Mouse (Mus musculus) midbrain, embryonic 14.5 days (tissue): ENCODE measurements around the gene Wdr82. TPM values are rescaled to one million over a fixed set of nuclear protein-coding genes. Genes with fewer than 3 reads are reported as not detected.

Experiments used
- ATAC-seq: fragments of 200-750 bp; cut with Nextera tagmentation; 2 replicates; pipeline ENCODE4 v1.8.0; 2017; ENCODE audit warnings: moderate number of reproducible peaks, moderate library complexity; ENCODE audit not compliant: low FRiP score, low TSS enrichment
- DNase-seq: peaks from one replicate; pipeline ENCODE4 v3.0.0-alpha.2; 2015
- H3K27ac ChIP-seq: fragments of 300-500 bp; sonication (generic); replicated peaks from 2 replicates; pipeline ENCODE4 v1.5.1; 2014; ENCODE audit warnings: mild to moderate bottlenecking, low read depth, low read length, moderate library complexity
- H3K27me3 ChIP-seq: fragments of 300-500 bp; sonication (generic); 2 replicates; pipeline ENCODE4 v1.6.1; 2014; ENCODE audit warnings: low read length, control low read depth, mixed read lengths; ENCODE audit not compliant: control insufficient read depth, insufficient read depth
- H3K36me3 ChIP-seq: fragments of 300-500 bp; sonication (generic); 2 replicates; pipeline ENCODE4 v1.6.1; 2014; ENCODE audit warnings: low read length, control low read depth; ENCODE audit not compliant: control insufficient read depth, insufficient read depth
- H3K4me1 ChIP-seq: fragments of 300-500 bp; sonication (generic); 2 replicates; pipeline ENCODE4 v1.6.1; 2014; ENCODE audit warnings: mild to moderate bottlenecking, antibody characterized with exemption, low read length, control low read depth; ENCODE audit not compliant: control insufficient read depth, insufficient read depth
- H3K4me2 ChIP-seq: fragments of 300-500 bp; sonication (generic); 2 replicates; pipeline ENCODE4 v1.6.1; 2014; ENCODE audit warnings: mild to moderate bottlenecking, low read length, moderate library complexity
- H3K4me3 ChIP-seq: fragments of 300-500 bp; sonication (generic); replicated peaks from 2 replicates; pipeline ENCODE4 v1.5.1; 2014; ENCODE audit warnings: low read depth, low read length
- H3K9ac ChIP-seq: fragments of 300-500 bp; sonication (generic); replicated peaks from 2 replicates; pipeline ENCODE4 v1.6.1; 2014; ENCODE audit warnings: mild to moderate bottlenecking, low read length, moderate library complexity
- H3K9me3 ChIP-seq: fragments of 300-500 bp; sonication (generic); 2 replicates; pipeline ENCODE4 v1.6.1; 2016; ENCODE audit warnings: low read length, control low read depth, mixed read lengths; ENCODE audit not compliant: control insufficient read depth
- WGBS: fragments of 180-500 bp; shearing (Covaris S2); extraction: QIAGEN DNeasy Blood & Tissue Kit; methylation state at CpG from one replicate; pipeline ENCODE4 v1.1.7; 2014; 5-methylcytosine and 5-hydroxymethylcytosine counted together
- polyA plus RNA-seq: library from polyadenylated mRNA; unstranded; fragments of >200 nt; fragmentation: Nextera tagmentation; extraction: Ambion mirVana; gene quantifications from 2 replicates; pipeline ENCODE4 v1.2.1, GENCODE M21; 2014

The Wdr82 gene
- polyA plus RNA-seq = 54.0 and 75.3 TPM in 2 replicates

DNA sequence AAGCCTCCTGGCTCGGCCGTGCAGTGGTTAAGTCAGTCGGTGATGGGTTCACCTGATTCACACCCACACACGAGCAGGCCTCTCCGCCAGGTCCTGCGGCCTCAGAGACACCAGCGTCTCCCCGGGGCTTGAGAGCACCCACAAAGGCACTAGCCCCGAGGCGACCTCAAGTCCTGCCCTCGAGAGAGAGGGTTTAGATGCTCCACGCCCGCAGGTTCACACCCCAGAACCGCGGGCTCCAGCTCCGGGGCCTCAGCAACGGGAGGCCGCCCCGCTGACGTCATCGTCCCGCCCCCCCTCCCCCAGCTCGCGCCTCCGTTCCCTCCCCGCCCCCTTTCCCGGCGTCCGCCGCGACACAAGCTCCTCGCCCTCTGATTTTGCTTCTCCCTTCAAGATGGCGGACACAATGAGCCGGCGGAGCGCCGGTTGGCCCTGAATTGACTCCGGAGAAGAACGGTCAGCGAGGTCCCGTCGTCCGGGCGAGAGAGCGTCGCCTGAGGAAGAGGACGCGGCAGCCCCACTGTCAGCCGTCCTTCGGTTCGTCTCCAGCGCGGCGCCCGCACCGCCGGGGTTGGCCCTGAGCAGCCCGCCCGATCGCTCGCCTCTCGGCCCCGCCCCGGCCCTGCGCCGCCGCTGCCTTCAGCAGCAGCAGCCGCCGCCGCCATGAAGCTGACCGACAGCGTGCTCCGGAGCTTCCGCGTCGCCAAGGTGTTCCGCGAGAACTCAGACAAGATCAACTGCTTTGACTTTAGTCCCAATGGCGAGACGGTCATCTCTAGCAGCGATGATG, at the start of gene Wdr82:
Gene Wdr82, plus strand, starts transcription at position 373 of the 790 bp plus-strand sequence.
- 1% methylated on average over 81 of the region's 81 CpGs for WGBS

DNA sequence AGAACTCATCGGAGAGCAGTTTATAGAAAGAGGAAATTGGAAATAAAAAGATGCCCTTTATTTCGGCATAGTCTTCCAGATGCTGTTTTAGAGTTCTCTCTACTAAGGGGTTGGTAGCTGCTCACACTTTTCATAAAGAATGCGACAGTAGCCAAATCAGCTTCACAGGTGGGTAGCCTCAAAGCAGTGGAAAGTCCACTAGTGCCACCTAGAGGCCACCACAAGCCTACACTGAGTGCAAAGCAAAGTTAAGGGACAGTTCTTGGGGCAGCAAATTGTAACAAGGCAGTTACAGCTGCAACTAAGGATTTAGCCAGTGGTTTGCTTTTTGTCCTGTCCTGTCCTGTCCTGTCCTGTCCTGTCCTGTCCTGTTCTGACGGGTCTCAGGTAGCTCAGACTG, 47.1 kb upstream of the Wdr82 start:
- H3K9ac ChIP-seq = no peak overlapping the region

More for the DNA sequence above, at the start of gene Wdr82:
- Histone ChIP-seq H3K36me3 (no peaks in the 10 kb centered on the region), H3K27ac (peak within 1 kb of the TSS; percentile 98), H3K9ac (peak within 1 kb of the TSS; percentile 93), H3K4me1 (peaks cover 35% of the 10 kb centered on the region), H3K9me3 (no peaks in the 10 kb centered on the region), H3K27me3 (0 out of 2 replicates have a peak, but pooled peaks cover 2% of the 10 kb centered on the region), H3K4me3 (peak within 1 kb of the TSS; percentile 94), H3K4me2 (peak within 1 kb of the TSS; percentile 64)
- ATAC-seq (peak; percentile 92), DNase-seq (peak; percentile 96)

DNA sequence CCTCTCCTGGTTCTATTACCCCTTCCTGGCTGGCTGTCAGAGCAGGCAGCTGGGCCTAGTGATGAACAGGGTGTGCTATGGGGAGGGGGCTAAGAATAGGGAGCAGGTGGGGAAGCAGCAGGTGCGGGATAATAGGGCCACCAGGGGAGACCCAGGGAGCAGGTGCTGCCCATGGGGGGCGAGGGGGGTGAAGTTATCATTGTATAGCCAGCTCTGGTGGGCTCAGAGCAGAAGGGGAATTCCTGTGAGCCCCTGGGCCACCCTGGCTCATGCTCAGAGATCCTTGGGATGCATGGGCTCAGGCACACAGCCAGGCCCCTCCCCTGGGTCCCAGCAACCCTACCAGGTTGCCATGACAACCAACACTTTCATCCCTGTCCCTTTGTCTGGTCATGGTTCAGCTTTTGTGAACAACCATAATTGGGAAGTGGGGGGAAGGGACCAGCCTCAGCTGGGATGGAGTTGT, 43.9 kb upstream of the Wdr82 start:
- H3K4me2 ChIP-seq = peak overlapping the region; percentile 20
- no peaks in the 10 kb centered on the region for H3K9me3 ChIP-seq
- peaks cover 24% of the 10 kb centered on the region for H3K4me1 ChIP-seq
- no peaks in the 10 kb centered on the region for H3K36me3 ChIP-seq
- no peaks in the 10 kb centered on the region for H3K27me3 ChIP-seq
- H3K9ac ChIP-seq = no peak overlapping the region
- DNase-seq = peak; percentile 96
- 0% methylated on average over 1 of the region's 2 CpGs for WGBS
- H3K27ac ChIP-seq = peak overlapping the region; percentile 92
- no peak overlapping the region for H3K4me3 ChIP-seq
- ATAC-seq = peak; percentile 96

More for the DNA sequence above, 47.1 kb upstream of the Wdr82 start:
- WGBS = 54% methylated on average over 4 of the region's 4 CpGs
- Histone ChIP-seq H3K36me3 (no peaks in the 10 kb centered on the region), H3K4me3 (no peak overlapping the region), H3K9me3 (no peaks in the 10 kb centered on the region), H3K4me1 (peaks cover 27% of the 10 kb centered on the region), H3K27ac (no peak overlapping the region), H3K27me3 (no peaks in the 10 kb centered on the region), H3K4me2 (no peak overlapping the region)
- ATAC-seq (no peak), DNase-seq (peak; percentile 83)

DNA sequence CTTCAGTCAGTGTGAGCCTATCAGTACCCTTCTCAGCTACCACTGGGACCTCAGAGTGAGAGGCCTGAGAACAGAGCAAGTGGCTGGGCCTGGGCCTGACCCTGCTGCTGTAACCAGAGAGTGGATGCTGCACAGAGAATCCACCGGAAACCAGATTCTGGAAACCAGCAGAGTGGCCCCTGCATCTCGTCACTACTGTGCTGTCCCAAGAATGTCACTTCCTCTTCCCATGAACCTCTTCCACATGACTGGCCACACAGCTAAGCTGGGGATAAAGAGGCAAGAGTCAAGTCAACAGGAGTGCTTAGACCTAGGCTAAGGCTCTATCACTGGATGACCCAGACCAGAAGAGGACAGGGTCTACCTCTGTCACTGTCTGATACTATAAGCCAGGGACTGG, 41.7 kb upstream of the Wdr82 start:
- Histone ChIP-seq H3K27ac (no peak overlapping the region), H3K36me3 (no peaks in the 10 kb centered on the region), H3K4me2 (no peak overlapping the region), H3K9ac (no peak overlapping the region), H3K9me3 (no peaks in the 10 kb centered on the region), H3K4me1 (peaks cover 24% of the 10 kb centered on the region), H3K4me3 (no peak overlapping the region), H3K27me3 (no peaks in the 10 kb centered on the region)
- DNase-seq = no peak
- ATAC-seq = no peak
- 98% methylated on average over 2 of the region's 2 CpGs for WGBS

DNA sequence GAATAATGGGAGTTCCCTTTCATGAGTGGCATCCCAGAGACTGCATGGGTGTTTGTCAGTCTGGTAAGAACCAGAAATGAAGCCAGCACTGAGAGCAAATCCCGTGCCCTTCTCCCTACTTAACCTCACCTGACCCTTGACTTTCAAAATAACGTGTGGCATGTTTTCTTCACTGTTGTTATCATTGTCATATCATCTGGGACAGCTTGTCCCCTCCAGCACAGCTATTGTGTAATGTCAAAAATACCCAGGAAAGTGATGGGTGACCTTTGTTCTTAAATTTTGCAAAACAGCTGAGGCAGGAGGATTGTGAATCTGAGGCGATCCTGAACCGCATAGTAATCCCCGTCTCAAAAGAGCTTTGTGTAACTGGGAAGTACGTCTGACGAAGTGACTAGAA, 40.5 kb upstream of the Wdr82 start:
- Histone ChIP-seq H3K9me3 (no peaks in the 10 kb centered on the region), H3K27me3 (no peaks in the 10 kb centered on the region), H3K4me2 (no peak overlapping the region), H3K4me3 (no peak overlapping the region), H3K27ac (no peak overlapping the region), H3K4me1 (peaks cover 24% of the 10 kb centered on the region), H3K36me3 (no peaks in the 10 kb centered on the region), H3K9ac (no peak overlapping the region)
- 78% methylated on average over 7 of the region's 7 CpGs for WGBS
- ATAC-seq (no peak), DNase-seq (no peak)

DNA sequence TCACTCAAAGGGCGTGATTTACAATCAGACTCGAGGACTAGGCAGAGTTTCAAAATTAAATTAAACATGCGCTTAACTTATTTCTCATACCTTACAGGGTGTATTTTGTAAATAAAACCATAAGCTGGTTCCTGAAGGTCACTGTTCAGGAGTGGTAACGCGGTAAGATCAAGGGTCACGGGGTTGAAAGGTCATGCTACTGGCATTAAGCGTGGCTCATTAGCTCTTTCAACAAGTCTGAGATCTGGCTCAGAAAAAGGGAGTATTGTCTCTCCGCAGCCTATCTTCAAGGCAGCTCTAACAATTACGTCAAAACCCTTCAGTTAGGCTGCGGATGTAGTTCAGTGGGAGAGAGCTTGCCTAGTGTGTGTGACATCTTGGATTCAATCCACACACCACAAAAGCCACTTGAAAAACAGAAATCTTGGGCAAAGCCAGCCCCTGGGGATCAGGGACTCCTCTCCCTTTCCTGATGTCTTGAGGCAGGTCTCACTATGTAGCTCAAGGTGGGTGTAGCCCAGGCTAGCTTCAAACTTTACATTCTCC, 33.0 kb upstream of the Wdr82 start:
- Histone ChIP-seq H3K4me1 (0 out of 2 replicates have a peak, but pooled peaks cover 5% of the 10 kb centered on the region), H3K9me3 (no peaks in the 10 kb centered on the region), H3K27me3 (no peaks in the 10 kb centered on the region), H3K27ac (no peak overlapping the region), H3K36me3 (no peaks in the 10 kb centered on the region), H3K4me3 (no peak overlapping the region), H3K9ac (no peak overlapping the region), H3K4me2 (no peak overlapping the region)
- no peak for ATAC-seq
- no peak for DNase-seq
- WGBS = 43% methylated on average over 10 of the region's 10 CpGs

DNA sequence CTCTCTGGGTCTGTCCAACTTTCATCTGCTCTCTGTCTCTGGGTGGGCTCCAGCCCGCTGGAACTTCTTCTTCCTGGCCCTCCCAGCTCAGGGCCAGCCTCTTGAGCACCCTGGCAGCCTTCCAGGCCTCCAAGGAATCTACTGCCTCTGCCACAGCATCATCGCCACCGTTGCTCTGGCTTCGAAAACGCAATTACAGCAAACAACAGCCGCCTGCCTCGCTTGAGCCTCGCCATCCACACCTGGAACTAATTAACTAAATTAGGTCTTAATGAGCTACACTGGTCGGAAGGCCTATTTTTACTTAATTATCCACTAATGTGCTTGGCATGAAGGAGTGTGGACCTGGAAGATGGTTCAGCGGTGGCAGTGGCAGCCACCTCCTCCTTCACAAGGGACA, 31.0 kb upstream of the Wdr82 start:
- H3K4me2 ChIP-seq = no peak overlapping the region
- WGBS = 50% methylated on average over 10 of the region's 10 CpGs
- 0 out of 2 replicates have a peak, but pooled peaks cover 5% of the 10 kb centered on the region for H3K4me1 ChIP-seq
- ATAC-seq = peak; percentile 34; the same call in 1 of the 2 replicates
- peak; percentile 70 for DNase-seq
- H3K9me3 ChIP-seq = no peaks in the 10 kb centered on the region
- no peaks in the 10 kb centered on the region for H3K27me3 ChIP-seq
- no peaks in the 10 kb centered on the region for H3K36me3 ChIP-seq
- H3K9ac ChIP-seq = no peak overlapping the region
- H3K4me3 ChIP-seq = no peak overlapping the region
- H3K27ac ChIP-seq = 0 out of 2 replicates have a peak overlapping the region, but pooled peaks have one; percentile 13

DNA sequence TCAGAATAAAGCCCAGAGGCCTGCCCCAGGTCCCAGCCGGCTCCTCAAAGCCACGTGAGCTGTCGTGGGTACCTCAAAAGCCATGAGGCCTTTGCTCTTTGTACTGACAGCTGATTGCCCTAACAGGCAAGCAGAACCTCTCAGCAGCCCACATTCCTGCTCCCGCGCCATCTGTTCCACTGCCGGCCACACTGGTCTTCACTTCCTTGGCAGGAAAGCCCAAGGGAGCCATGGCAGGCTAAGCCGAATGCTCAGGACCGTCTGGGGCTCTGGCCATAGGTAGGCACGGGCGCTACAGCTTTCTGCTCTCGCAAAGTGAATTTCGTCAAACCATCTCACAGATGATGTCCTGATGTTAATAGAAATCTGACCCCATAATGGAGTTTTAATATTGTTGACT, 28.8 kb upstream of the Wdr82 start:
- WGBS = 58% methylated on average over 12 of the region's 12 CpGs
- Histone ChIP-seq H3K27ac (peak overlapping the region; percentile 16; the same call in 1 of the 2 replicates), H3K36me3 (no peaks in the 10 kb centered on the region), H3K9ac (no peak overlapping the region), H3K9me3 (no peaks in the 10 kb centered on the region), H3K4me2 (no peak overlapping the region), H3K4me3 (no peak overlapping the region), H3K4me1 (peaks cover 7% of the 10 kb centered on the region), H3K27me3 (no peaks in the 10 kb centered on the region)
- ATAC-seq (peak; percentile 53; the same call in 1 of the 2 replicates), DNase-seq (peak; percentile 27)
